Mouse (Mus musculus) right cerebral cortex, postnatal 4 days (tissue): ENCODE results near the gene Sos1.
"Not testable (repeated sequence)": the region's sequence is repeated elsewhere in the genome, so short reads cannot be mapped to it uniquely, and the experiment has no call there.

Experiments used
- DNase-seq: peaks from one replicate; pipeline ENCODE4 v3.0.0-alpha.2; 2022

The Sos1 gene

DNA sequence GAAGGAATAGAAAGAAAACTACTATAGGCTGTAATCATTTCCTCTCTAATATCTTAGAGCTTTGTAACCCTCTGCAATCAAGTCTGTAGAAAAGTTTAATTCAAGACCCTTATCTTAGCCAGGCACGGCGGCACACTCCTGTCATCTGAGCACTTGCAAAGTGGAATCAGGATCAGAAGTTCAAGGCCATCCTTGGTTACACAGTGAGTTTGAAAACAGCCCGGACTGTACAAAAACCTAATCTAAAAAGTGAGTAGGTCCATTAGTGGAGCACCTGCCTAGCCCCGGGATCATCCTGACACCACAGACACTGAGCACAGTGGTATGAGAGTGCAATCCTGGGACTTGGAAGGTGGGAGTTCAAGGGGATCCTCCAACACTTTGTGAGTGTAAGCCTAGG is 12.6 kb upstream of the Sos1 start:
- no peak for DNase-seq

DNA sequence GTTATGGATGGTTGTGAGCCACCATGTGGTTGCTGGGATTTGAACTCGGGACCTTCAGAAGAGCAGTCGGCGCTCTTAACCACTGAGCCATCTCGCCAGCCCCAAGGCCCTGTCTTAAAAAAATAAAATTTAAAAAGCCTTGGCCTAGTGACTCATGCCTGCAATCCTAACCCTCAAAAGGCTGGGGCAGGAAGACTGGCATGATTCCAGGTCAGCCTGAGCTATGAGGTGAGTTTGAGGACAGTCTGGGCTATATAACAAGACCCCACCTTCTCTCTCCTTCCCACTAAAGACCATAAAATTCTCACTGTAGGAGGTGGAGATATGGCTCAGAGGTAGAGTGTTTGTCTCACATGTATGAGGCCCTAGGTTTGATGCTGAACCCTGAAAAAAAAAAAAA is 12.0 kb upstream of the Sos1 start:
- no peak for DNase-seq

- no peak for DNase-seq
These were observed 9.9 kb upstream of the Sos1 start for GRCm38 (mm10) chr17:80490166-80490565.

GRCm38 (mm10) chr17:80488918-80489317 is 8.7 kb upstream of the Sos1 start:
- no peak for DNase-seq

DNA sequence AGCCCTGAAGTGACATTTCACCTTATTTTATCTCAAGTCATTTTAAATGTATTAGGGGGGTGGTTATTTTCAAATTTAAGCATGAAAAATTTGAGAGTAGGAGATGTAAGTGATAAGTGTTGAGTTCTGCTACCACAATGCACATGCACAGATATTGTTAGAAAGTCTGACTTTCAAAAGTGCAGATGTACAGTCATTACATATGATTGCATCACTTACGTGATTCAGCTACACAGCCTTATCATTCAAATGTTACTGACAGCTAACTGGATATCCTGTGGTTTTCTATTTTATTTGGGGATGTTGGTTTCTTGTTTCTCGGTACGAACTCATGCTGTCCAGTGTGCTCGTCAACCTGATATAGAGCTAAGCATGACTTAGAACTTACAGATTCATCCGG is 4.9 kb upstream of the Sos1 start:
- DNase-seq, result no peak

- peak; percentile 3 for DNase-seq
These were observed 587 bp upstream of the Sos1 start for GRCm38 (mm10) chr17:80480855-80481224.

GRCm38 (mm10) chr17:80479295-80480030 is 790 bp downstream of the Sos1 start:
- peak; percentile 51 for DNase-seq

DNA sequence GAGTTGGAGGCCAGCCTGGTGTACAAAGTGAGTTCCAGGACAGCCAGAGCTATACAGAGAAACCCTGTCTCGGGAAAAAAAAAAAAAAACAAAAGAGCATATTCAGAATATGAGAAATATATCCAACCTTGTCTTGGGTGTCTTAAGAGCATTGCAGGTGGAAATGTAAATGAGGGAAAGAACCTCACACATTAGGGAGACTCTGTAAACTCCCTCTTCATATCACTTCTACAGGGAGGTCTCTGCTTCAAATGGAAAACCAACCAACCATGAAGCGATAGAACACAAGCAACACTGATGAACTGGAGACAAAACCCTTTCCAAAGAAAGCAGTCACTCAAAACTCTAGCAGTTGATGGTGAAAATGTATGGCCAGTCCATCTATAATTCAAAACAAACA is 2.6 kb downstream of the Sos1 start:
- no peak for DNase-seq

DNA sequence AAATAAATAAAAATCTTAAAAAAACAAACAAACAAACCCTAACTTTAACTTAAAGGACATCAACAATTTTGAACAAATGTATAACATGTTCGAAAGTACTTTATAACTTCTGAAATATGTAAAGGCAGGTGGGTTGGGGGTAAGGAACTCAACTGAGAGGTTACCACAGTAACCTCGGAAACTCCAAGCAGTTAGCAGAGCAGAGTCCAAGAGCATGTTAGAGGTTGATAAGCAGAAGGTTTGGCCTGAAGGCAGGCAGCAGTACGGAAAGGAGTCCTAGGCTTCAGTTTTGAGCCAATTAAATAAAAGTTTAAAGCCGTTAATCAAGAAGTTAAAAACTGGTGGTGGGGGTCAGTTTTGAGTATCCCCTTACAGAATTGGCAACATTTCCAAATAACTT is 3.8 kb downstream of the Sos1 start:
- no peak for DNase-seq

DNA sequence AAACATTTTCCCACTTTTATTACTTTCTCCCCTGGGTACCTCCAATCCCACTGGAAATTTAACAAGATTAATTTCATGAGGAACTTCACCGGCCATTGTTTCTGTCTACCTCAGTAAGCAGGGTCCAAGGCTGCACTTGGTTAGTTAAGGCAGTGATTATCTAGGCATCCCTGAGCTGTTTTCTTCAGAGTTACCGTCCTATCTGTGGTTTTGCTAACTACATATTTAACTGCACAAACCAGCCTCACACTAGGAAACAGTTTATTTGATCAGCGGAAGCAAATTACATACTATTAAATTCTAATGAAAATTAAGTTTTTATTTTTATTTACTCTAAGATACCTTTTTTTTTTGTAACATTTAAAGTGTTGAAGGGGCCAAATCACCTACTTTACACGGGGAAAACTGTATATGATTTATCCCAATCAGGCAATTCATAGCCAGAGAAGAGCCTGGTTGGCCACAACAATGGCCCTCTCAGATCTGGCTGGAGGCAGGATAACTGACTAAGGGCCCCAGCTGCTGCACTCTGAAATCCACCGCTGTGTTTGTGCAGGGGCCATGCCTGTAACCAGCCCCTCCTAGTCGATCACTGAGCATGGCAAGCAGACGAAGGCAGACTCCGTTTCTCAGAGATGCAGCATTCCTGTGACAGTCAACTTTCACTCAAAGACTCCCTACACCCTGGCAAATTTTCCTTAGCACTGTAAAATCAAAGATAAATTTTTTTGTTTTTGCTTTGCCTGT is 9.0 kb downstream of the Sos1 start:
- DNase-seq, result no peak

- DNase-seq, result not testable (repeated sequence)
These were observed 11.8 kb downstream of the Sos1 start for GRCm38 (mm10) chr17:80468417-80468894.

GRCm38 (mm10) chr17:80460258-80460657 is 20.0 kb downstream of the Sos1 start:
- DNase-seq, result no peak

DNA sequence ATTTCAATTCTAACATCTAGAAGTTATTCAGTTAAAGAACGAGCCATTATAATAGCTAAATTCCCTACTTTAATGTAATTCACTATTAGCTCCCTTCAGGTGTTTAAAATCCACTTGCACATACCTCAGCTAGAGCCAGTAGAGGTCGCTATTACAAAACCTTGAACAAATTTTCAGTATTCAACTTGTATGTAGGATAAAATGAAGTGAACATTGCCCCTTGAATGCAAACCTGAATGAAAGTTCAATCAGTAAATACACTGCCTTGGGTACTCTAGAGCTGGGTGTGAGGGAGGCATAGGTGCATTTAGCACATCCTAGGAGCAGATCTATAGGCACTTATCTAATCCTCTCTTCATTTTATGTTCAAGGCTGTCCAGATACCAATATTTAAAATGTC is 24.6 kb downstream of the Sos1 start:
- no peak for DNase-seq

DNA sequence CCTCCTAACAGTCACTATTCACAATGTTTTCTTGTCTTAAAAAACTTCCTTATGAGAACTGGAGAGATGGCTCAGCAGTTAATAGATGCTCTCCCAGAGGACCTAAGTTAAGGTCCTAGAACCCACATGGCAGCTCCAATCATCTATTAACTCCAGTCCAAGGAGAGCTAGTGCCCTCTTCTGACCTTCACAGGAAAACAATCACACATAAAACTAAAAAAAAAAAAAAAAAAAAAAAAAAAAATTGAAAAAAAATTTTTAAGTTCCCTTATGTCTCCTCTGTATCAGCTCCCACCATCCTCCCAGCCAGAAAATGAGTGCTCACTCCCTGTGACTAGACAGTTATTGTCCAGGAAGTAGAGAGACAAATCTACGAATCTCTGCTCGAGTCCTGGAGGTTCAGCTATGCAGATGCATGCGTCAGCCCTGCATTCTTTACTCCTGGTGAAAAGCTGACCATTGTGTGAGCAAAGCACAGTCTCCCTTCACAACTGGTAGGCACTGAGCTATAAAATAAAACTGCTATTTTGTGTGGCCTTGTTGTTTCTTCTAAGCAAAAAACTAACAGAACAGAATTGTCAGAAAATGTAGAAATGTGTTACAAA is 29.7 kb downstream of the Sos1 start:
- DNase-seq, result no peak

GRCm38 (mm10) chr17:80446470-80446869 is 33.8 kb downstream of the Sos1 start:
- no peak for DNase-seq

- DNase-seq, result no peak
These were observed 34.8 kb downstream of the Sos1 start for GRCm38 (mm10) chr17:80445433-80445832.

DNA sequence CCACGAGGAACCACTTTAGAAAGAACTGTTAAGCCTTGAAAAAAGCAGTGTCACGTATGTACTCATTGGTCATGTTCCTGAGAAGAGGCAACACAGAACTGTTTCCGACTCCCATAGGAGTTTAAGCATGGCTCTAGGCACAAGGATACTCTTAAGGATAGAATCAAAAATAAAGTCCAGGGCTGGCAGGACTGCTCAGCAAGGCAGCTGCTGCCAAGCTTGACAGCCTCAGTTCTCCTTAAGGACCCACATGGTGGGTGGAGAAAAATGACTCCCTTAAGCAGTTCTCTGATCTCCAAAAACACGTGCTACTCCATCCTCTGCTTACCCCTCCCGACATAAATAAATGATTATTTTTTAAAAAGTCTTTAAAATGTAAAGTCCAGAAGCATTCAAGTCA is 44.6 kb downstream of the Sos1 start:
- no peak for DNase-seq

DNA sequence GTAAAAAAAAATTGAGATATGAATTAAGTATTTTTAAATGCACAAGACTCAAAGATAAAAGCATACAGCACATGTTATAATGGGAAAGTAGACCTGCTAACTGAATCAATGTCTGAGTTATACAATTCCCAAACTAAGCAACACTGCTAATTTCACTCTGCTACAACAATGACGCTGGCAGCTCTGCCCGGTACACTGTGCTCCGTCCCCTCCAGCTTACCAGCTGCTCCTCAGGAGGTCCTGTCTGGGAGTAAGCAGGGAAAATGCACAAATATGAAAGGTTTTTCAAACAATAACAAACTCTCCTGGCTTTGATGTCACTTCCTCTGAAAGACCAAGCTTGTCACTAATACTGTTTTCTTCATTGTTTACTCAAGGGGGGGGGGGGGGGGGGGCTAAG is 45.8 kb downstream of the Sos1 start:
- DNase-seq, result no peak

- no peak for DNase-seq
These were observed 48.3 kb downstream of the Sos1 start for GRCm38 (mm10) chr17:80431997-80432396.

GRCm38 (mm10) chr17:80427966-80428365 is 52.3 kb downstream of the Sos1 start:
- no peak for DNase-seq

- DNase-seq, result no peak
These were observed 53.4 kb downstream of the Sos1 start for GRCm38 (mm10) chr17:80426901-80427300.

DNA sequence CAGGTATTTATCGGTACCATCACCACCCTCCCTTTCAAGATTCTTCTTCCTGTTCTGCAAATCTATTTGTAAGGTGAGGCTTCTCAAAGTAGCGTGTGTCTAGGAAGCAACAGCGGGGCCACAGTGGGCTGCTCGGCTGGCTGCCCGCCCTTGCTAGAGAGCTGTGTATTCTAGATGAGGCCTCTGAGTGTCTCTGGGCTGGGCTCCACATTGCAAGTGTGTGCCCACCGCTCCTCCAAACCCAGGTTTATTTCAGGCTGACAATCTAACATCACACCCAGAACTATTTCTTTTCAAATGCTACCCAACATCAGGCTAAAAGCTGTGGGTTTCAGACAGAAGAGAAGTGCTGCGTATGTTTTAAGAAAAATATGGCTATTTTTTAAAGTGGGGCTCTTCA is 54.1 kb downstream of the Sos1 start:
- DNase-seq, result no peak

DNA sequence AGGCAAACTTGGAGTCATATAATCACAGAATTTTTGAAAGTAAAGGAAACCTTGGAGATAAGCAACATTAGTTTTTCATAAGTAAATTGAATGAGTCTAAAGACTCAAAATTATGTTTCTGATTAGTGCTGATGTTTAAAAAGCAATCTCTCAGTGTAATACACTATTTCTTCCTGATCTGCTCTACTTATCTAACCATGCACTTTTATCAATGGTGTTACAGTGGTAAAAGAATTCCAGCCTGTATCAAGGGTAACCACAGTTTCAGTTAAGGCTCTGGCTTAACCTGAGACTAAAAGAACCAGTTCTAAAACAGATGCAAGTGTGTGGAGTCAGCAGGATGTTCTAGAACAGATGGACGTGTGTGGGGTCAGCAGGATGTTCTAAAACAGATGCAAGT is 59.3 kb downstream of the Sos1 start:
- DNase-seq, result no peak

DNA sequence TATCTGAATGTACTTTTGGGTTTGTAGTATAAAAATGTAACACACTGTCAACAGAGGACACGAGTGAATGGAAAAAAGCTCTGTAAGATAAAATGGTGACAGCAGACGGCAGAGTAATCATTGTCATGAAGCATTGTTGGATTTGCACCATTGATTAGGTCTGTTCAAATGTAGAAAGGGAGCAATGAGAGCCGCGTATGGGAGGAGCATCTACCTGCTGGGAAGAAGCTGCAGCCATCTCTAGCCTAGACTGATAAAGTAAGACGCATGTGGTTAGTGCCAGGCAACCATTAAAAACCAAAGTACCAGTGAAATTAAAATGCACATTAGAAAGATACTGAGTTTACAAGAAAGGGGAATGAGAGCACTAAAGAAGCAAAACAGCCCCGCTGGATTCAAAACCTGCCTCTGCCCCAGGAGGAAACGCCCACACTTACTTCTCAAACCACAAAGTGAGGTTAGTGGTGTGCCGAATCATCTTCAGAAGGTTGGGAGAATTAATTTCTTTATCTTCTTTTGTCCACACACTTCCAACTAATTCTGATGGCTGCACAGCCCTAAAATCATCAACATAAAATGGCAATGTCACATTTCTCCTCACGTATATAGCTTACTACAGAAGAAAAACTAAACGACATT is 61.6 kb downstream of the Sos1 start:
- DNase-seq, result no peak
